Mouse (Mus musculus): Measurements from ENCODE around the gene Sox3.
A peak's percentile ranks its signal among the peaks of the same experiment; 100 is the strongest.

The Sox3 gene

DNA sequence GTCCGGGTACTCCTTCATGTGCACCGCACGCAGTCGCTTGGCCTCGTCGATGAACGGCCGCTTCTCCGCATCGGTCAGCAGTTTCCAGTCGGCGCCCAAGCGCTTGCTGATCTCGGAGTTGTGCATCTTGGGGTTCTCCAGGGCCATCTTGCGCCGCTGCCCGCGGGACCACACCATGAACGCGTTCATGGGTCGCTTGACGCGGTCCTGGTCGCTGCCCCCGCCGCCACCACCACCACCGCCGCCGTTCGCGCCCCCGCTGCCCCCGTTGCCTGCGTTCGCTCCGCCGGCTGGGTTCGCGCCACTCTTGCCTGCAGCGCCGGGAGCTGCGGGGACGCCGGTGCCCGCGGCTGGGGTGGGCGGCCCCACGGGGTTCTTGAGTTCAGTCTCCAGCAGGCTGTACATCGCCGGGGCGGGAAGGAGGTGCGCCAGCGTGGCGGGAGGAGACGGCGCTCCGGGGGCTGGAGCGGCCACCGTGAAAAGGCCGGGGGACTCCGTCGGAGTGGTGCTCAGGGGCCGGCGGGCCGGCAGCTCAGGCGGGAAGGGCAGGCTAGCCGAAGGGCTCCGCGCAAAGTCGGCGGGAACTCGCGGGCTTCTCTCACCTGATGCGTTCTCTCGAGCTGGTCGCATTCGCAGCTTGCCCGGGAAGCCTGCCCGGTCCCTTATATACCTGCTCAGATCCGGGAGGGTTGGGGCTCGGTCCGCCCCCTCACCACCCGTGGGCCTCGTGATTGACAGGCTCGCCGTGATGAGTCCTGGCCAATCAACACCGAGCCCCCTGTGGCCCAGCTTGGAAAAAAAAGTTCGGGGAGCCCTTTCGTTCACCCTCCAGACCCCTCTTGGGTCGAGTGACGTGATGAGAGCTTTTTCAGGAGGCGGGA is at the start of gene Sox3:
Gene Sox3, minus strand, starts transcription at position 630 of the 881 bp plus-strand sequence.
- TF ChIP-seq NANOG (IDR thresholded peaks at IDR 0.05; ENCODE audit: borderline replicate concordance, low read length) = no peak
- TF ChIP-seq CTCF (conservative IDR thresholded peaks at IDR 0.05; ENCODE audit: low read length) = no peak
- TF ChIP-seq POU5F1 (IDR thresholded peaks at IDR 0.05; ENCODE audit: borderline replicate concordance, low read length) = no peak
- H3K9me3 ChIP-seq (ENCODE audit: low read length) = peaks cover 9% of the 10 kb centered on the region; the same call in 1 of the 2 replicates
- H3K36me3 ChIP-seq (ENCODE audit: insufficient read depth, low read length) = no peaks in the 10 kb centered on the region
- H3K4me3 ChIP-seq (replicated peaks; ENCODE audit: low read length) = peak within 1 kb of the TSS; percentile 73
- H3K27me3 ChIP-seq (ENCODE audit: insufficient read depth, low read length) = peaks cover 55% of the 10 kb centered on the region
- H3K4me1 ChIP-seq (replicated peaks; ENCODE audit: low read depth, low read length) = peaks cover 35% of the 10 kb centered on the region

DNA sequence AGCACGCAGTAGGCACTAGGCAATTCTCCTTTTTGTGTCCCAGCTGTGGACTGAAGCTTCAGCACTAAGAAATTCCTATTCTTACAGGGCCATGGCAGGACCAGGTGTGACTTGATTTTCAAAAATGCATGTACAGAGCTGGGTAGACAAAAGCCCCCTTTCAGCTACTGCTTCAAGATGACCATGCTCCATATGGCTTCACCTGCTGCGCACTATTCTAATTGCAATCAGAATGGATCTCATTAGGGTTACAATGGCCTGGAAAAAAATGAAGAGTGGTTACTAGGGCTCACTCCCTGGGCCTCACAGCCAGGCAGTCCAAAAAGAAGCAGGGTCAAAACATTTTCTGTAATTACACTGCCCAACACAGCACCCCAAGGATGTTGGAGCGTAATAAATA is 47.0 kb upstream of the Sox3 start:
- Histone ChIP-seq H3K4me1 (replicated peaks; ENCODE audit: low read depth, low read length) (0 out of 2 replicates have a peak, but pooled peaks cover 5% of the 10 kb centered on the region), H3K4me3 (replicated peaks; ENCODE audit: low read length) (no peak overlapping the region), H3K9me3 (ENCODE audit: low read length) (no peaks in the 10 kb centered on the region), H3K27me3 (ENCODE audit: insufficient read depth, low read length) (no peaks in the 10 kb centered on the region), H3K36me3 (ENCODE audit: insufficient read depth, low read length) (no peaks in the 10 kb centered on the region)
- TF ChIP-seq NANOG (IDR thresholded peaks at IDR 0.05; ENCODE audit: borderline replicate concordance, low read length) (no peak), CTCF (conservative IDR thresholded peaks at IDR 0.05; ENCODE audit: low read length) (no peak), POU5F1 (IDR thresholded peaks at IDR 0.05; ENCODE audit: borderline replicate concordance, low read length) (no peak)

DNA sequence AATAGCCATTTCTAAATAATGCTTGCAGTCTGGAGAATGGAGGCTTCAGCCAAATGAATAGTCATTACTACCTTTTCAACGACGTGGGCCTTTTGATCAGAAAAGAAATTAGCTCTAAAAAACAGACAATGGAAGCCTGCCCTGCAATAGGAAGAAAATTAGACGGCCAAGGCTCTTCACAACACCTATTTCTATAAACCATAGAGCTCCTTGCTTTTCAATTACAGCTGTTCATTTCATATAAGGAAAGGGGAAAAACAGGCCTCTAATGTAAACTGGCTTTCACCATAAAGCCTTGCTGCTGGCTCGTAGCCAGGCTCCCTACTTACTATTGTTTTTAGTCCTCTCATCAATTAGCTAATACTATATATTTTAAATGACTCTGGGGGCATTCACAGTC is 6.3 kb upstream of the Sox3 start:
- TF ChIP-seq NANOG (IDR thresholded peaks at IDR 0.05; ENCODE audit: borderline replicate concordance, low read length) = no peak
- no peak for TF ChIP-seq POU5F1 (IDR thresholded peaks at IDR 0.05; ENCODE audit: borderline replicate concordance, low read length)

DNA sequence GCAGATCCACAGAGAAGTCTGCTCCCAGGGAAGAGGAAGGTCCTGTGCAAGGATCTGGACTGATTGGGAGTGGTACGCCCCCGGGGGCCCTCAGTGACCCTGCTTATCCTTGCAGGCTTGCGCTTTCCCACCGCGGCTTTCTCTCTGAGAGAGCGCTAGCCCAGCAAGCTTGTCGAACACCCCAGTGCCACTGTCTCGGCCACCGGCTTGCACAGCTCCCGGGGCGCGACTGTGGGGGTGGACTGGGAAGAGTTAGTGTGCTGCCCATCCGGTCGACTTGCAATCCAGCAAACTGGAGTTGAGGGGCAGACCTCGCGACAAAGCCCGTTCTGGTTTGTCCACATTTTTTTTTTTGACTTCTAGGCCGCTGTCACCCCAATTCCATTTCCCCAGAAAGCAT is 5.4 kb upstream of the Sox3 start:
- no peaks in the 10 kb centered on the region for H3K36me3 ChIP-seq (ENCODE audit: insufficient read depth, low read length)
- H3K4me3 ChIP-seq (replicated peaks; ENCODE audit: low read length) = no peak overlapping the region
- peaks cover 41% of the 10 kb centered on the region for H3K27me3 ChIP-seq (ENCODE audit: insufficient read depth, low read length)
- no peak for TF ChIP-seq POU5F1 (IDR thresholded peaks at IDR 0.05; ENCODE audit: borderline replicate concordance, low read length)
- peaks cover 32% of the 10 kb centered on the region; the same call in 1 of the 2 replicates for H3K4me1 ChIP-seq (replicated peaks; ENCODE audit: low read depth, low read length)
- H3K9me3 ChIP-seq (ENCODE audit: low read length) = no peaks in the 10 kb centered on the region

More for the DNA sequence above, 6.3 kb upstream of the Sox3 start:
- Histone ChIP-seq H3K4me3 (replicated peaks; ENCODE audit: low read length) (no peak overlapping the region), H3K4me1 (replicated peaks; ENCODE audit: low read depth, low read length) (peaks cover 30% of the 10 kb centered on the region; the same call in 1 of the 2 replicates), H3K9me3 (ENCODE audit: low read length) (no peaks in the 10 kb centered on the region), H3K27me3 (ENCODE audit: insufficient read depth, low read length) (peaks cover 35% of the 10 kb centered on the region), H3K36me3 (ENCODE audit: insufficient read depth, low read length) (no peaks in the 10 kb centered on the region)

DNA sequence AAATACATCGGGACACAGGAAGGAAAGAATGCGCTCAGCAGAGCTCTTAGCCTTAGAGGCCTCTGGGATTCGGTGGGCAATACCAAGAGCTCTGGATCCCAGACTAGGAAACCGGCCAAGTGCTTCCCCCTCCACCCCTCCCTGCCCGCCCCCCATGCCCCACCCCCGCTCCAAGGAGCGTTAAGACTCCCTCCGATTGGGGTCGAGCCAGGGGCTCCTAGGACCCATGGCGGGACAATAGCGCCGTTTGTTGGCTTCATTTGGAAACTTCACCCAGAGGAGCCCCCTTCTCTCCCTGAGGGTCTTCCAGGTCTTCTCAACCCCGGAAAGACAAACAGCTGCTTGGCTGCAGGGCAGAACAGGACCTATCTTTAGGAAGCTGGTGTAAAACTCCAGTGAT is 3.1 kb upstream of the Sox3 start:
- peaks cover 32% of the 10 kb centered on the region; the same call in 1 of the 2 replicates for H3K4me1 ChIP-seq (replicated peaks; ENCODE audit: low read depth, low read length)
- TF ChIP-seq CTCF (conservative IDR thresholded peaks at IDR 0.05; ENCODE audit: low read length) (no peak; the same call in 1 of the 2 replicates), POU5F1 (IDR thresholded peaks at IDR 0.05; ENCODE audit: borderline replicate concordance, low read length) (no peak), NANOG (IDR thresholded peaks at IDR 0.05; ENCODE audit: borderline replicate concordance, low read length) (no peak)
- no peaks in the 10 kb centered on the region for H3K36me3 ChIP-seq (ENCODE audit: insufficient read depth, low read length)
- H3K27me3 ChIP-seq (ENCODE audit: insufficient read depth, low read length) = peaks cover 54% of the 10 kb centered on the region
- H3K4me3 ChIP-seq (replicated peaks; ENCODE audit: low read length) = no peak overlapping the region
- H3K9me3 ChIP-seq (ENCODE audit: low read length) = no peaks in the 10 kb centered on the region

DNA sequence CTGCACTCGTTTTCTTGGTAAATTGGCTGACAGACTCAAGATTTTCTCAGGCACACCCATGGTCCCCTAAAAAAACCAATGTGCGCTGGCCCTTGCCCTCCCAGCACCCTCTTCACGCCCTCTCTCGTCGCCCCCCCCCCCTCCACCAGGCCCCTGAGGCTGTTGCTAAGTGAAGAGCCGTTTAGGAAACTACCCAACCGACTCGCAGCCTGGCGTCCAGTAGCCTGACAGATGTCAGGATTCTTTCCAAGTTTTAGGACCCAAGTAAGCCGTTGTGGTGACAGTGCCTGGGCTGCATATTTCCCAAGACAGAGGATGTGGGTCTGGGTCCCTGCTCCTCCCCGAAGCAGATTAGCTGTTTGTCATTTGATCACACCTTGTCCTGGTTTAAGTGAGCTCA is 2.2 kb upstream of the Sox3 start:
- peaks cover 6% of the 10 kb centered on the region; the same call in 1 of the 2 replicates for H3K9me3 ChIP-seq (ENCODE audit: low read length)

DNA sequence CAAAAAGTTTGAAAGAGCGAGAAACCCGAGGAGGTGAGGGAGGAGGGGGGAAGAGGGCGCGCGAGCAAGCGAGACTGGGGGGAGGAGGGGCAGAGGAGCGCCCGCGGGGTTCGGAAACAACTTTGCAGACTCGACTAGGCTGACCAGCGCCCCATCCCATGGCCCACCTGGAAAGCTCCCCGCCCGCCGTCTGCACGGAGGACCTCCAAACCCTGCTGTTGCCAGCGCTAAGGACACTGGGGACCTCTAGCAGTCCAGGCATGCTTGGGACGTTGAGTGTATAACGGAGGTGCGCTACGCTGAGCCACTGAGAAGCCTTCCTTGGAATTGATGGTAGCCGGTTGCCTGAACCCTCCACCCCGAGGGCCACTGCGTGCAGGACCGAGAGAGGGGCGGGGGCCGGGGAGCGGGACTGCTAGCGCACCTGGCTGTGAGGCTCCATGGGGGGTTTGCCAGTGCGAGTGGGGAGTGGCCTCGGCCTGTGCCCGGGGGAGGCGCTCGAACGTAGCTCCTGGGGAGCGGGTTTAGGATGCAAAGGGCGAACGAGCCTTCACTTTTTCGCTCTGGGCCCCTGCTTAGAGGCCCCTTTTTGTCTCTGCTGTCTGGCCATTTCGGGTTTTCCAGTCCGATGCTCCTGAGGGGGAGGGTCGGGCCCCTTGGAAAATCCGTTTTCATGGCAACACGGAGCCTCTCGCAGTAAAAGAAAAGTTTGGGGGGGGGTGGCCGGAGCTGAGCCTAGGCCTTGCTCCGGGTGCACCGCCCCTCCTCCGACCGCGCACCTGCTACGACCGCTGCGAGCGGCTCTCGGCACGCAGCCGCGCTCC is 702 bp upstream of the Sox3 start:
- Histone ChIP-seq H3K4me3 (replicated peaks; ENCODE audit: low read length) (peak overlapping the region; percentile 73), H3K4me1 (replicated peaks; ENCODE audit: low read depth, low read length) (peaks cover 36% of the 10 kb centered on the region; the same call in 1 of the 2 replicates), H3K9me3 (ENCODE audit: low read length) (peaks cover 9% of the 10 kb centered on the region; the same call in 1 of the 2 replicates), H3K36me3 (ENCODE audit: insufficient read depth, low read length) (no peaks in the 10 kb centered on the region), H3K27me3 (ENCODE audit: insufficient read depth, low read length) (peaks cover 62% of the 10 kb centered on the region)
- no peak for TF ChIP-seq NANOG (IDR thresholded peaks at IDR 0.05; ENCODE audit: borderline replicate concordance, low read length)
- no peak for TF ChIP-seq CTCF (conservative IDR thresholded peaks at IDR 0.05; ENCODE audit: low read length)
- TF ChIP-seq POU5F1 (IDR thresholded peaks at IDR 0.05; ENCODE audit: borderline replicate concordance, low read length) = no peak

More for the DNA sequence above, 2.2 kb upstream of the Sox3 start:
- H3K4me1 ChIP-seq (replicated peaks; ENCODE audit: low read depth, low read length) = peaks cover 32% of the 10 kb centered on the region; the same call in 1 of the 2 replicates
- H3K27me3 ChIP-seq (ENCODE audit: insufficient read depth, low read length) = peaks cover 62% of the 10 kb centered on the region
- H3K36me3 ChIP-seq (ENCODE audit: insufficient read depth, low read length) = no peaks in the 10 kb centered on the region
- no peak for TF ChIP-seq POU5F1 (IDR thresholded peaks at IDR 0.05; ENCODE audit: borderline replicate concordance, low read length)
- no peak for TF ChIP-seq NANOG (IDR thresholded peaks at IDR 0.05; ENCODE audit: borderline replicate concordance, low read length)
- no peak for TF ChIP-seq CTCF (conservative IDR thresholded peaks at IDR 0.05; ENCODE audit: low read length)
- no peak overlapping the region for H3K4me3 ChIP-seq (replicated peaks; ENCODE audit: low read length)

All from E14TG2a.4 (cell line).